Mouse (Mus musculus) heart, adult 2 months (tissue): ENCODE measurements at regions not wholly inside any gene's neighbourhood (a gene's known extent, or its start where the extent isn't known, plus 50 kb on each side); places are given as distances from the start of the nearest gene placed in this dataset.

ENCODE experiments used
- CTCF ChIP-seq: fragments of 200-600 bp; IDR thresholded peaks from 2 replicates; pipeline ENCODE4 v1.8.1; 2022; ENCODE audit warnings: antibody characterized with exemption, mild to moderate bottlenecking, moderate library complexity
- EP300 ChIP-seq: fragments of 200-500 bp; IDR thresholded peaks from 2 replicates; pipeline ENCODE4 v1.6.1; 2011; ENCODE audit warnings: low read depth, low read length, control low read depth; ENCODE audit not compliant: insufficient read depth
- POLR2A ChIP-seq: fragments of 200-500 bp; IDR thresholded peaks from 2 replicates; pipeline ENCODE4 v1.6.1; 2011; ENCODE audit warnings: mild to moderate bottlenecking, low read depth, low read length, control low read depth; ENCODE audit not compliant: insufficient read depth

DNA sequence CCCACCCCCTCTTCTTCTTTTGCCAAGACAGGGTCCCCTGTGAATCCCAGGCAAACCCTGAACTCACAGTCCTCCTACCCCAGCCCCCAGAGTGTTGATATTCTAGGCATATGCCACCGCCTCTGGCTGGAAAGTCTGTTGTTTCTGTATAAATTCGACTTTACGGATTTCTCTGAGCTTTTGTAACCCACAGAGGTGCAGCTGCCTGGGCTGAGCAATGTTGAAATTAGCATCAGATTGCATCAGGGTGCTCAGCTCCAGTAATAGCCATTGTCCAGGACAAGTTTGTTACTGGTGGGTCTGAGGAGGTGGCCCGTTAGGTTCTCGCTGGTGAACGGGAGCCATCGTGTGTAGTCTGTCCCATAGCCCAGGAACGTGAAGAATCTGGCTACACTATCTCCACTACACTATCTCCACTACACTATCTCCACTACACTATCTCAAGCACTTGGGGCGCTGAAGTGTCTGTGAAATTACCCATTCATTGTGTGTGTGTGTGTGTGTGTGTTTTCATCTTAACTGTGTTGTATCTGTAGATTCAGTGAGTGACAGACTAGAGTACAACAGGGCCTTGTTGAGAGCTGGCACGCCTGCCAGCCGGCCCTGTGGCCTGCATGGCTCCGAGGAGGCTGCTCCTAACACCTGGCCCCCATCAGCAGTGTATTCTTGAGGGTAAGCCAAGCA, 92.4 kb upstream of the Hnrnpk start:
- TF ChIP-seq EP300: no peak
- TF ChIP-seq CTCF: no peak
- no peak for TF ChIP-seq POLR2A
